Mouse (Mus musculus) heart, embryonic 13.5 days (tissue): Measurements from ENCODE around the gene Vmn1r46. TPM values are rescaled to one million over a fixed set of nuclear protein-coding genes. Genes with fewer than 3 reads are reported as not detected.
"Not testable (repeated sequence)": the region's sequence is repeated elsewhere in the genome, so short reads cannot be mapped to it uniquely, and the experiment has no call there.

Source experiments
- ATAC-seq: fragments of 200-750 bp; cut with Nextera tagmentation; 2 replicates; pipeline ENCODE4 v1.8.0; 2017; ENCODE audit warnings: moderate TSS enrichment; ENCODE audit not compliant: insufficient number of reproducible peaks, low FRiP score, low TSS enrichment; ENCODE audit errors: extremely low read depth
- H3K27ac ChIP-seq: fragments of 300-500 bp; sonication (generic); replicated peaks from 2 replicates; pipeline ENCODE4 v1.5.1; 2015; ENCODE audit warnings: moderate library complexity, mild to moderate bottlenecking, inconsistent platforms
- H3K27me3 ChIP-seq: fragments of 300-500 bp; sonication (generic); replicated peaks from 2 replicates; pipeline ENCODE4 v1.6.1; 2015; ENCODE audit warnings: mild to moderate bottlenecking, inconsistent platforms
- H3K36me3 ChIP-seq: fragments of 300-500 bp; sonication (generic); 2 replicates; pipeline ENCODE4 v1.6.1; 2015; ENCODE audit warnings: mild to moderate bottlenecking, inconsistent platforms
- H3K4me1 ChIP-seq: fragments of 300-500 bp; sonication (generic); 2 replicates; pipeline ENCODE4 v1.6.1; 2015; ENCODE audit warnings: inconsistent platforms
- H3K4me2 ChIP-seq: fragments of 300-500 bp; sonication (generic); 2 replicates; pipeline ENCODE4 v1.6.1; 2015; ENCODE audit warnings: inconsistent platforms, mild to moderate bottlenecking, moderate library complexity
- H3K4me3 ChIP-seq: fragments of 300-500 bp; sonication (generic); 2 replicates; pipeline ENCODE4 v1.5.1; 2015; ENCODE audit warnings: moderate library complexity, mild to moderate bottlenecking, inconsistent platforms
- H3K9ac ChIP-seq: fragments of 300-500 bp; sonication (generic); 2 replicates; pipeline ENCODE4 v1.6.1; 2015; ENCODE audit warnings: inconsistent platforms, mild to moderate bottlenecking, moderate library complexity
- H3K9me3 ChIP-seq: fragments of 300-500 bp; sonication (generic); 2 replicates; pipeline ENCODE4 v1.6.1; 2016; ENCODE audit warnings: inconsistent platforms
- WGBS: fragments of 180-500 bp; shearing (Covaris S2); methylation state at CpG from one replicate; pipeline ENCODE4 v1.1.7; 2015; ENCODE audit warnings: mixed read lengths; 5-methylcytosine and 5-hydroxymethylcytosine counted together
- polyA plus RNA-seq: library from polyadenylated mRNA; unstranded; fragments of >200 nt; fragmentation: Nextera tagmentation; extraction: Ambion mirVana; gene quantifications from 2 replicates; pipeline ENCODE4 v1.2.1, GENCODE M21; 2015

Gene Vmn1r46
- not detected in 2 replicates for polyA plus RNA-seq

- Histone ChIP-seq H3K4me2 (no peak within 1 kb of the TSS), H3K36me3 (no peaks in the 10 kb centered on the region), H3K9ac (no peak within 1 kb of the TSS), H3K4me1 (no peaks in the 10 kb centered on the region), H3K27ac (no peak within 1 kb of the TSS), H3K27me3 (no peaks in the 10 kb centered on the region), H3K9me3 (peaks cover 28% of the 10 kb centered on the region), H3K4me3 (no peak within 1 kb of the TSS)
- 50% methylated on average over 2 of the region's 2 CpGs for WGBS
- ATAC-seq: no peak
Observed at GRCm38 (mm10) chr6:89969013-89969412, at the start of gene Vmn1r46. Gene Vmn1r46 (plus strand): TSS chr6:89969313.

GRCm38 (mm10) chr6:89940498-89940897 lies 28.6 kb upstream of the Vmn1r46 start, which contains the start of gene Vmn1r45:
Gene Vmn1r45 (minus strand): TSS chr6:89940598.
- not testable (repeated sequence) for H3K27ac ChIP-seq, H3K27me3 ChIP-seq, H3K9ac ChIP-seq, H3K36me3 ChIP-seq, H3K4me3 ChIP-seq, H3K4me2 ChIP-seq, H3K9me3 ChIP-seq, ATAC-seq, H3K4me1 ChIP-seq
- WGBS: 69% methylated on average over 2 of the region's 2 CpGs

- Histone ChIP-seq H3K27ac (no peak overlapping the region), H3K4me2 (no peak overlapping the region)
- 61% methylated on average over 2 of the region's 2 CpGs for WGBS
Observed at GRCm38 (mm10) chr6:89940926-89941325, 28.2 kb upstream of the Vmn1r46 start.

GRCm38 (mm10) chr6:89953556-89953955 lies 15.6 kb upstream of the Vmn1r46 start:
- Histone ChIP-seq H3K4me3 (no peak overlapping the region), H3K4me2 (no peak overlapping the region), H3K4me1 (no peaks in the 10 kb centered on the region), H3K36me3 (no peaks in the 10 kb centered on the region), H3K27me3 (no peaks in the 10 kb centered on the region), H3K27ac (no peak overlapping the region), H3K9me3 (peaks cover 9% of the 10 kb centered on the region), H3K9ac (no peak overlapping the region)
- ATAC-seq: no peak
- 53% methylated on average over 2 of the region's 2 CpGs for WGBS

More at GRCm38 (mm10) chr6:89940926-89941325, 28.2 kb upstream of the Vmn1r46 start:
- no peaks in the 10 kb centered on the region for H3K4me1 ChIP-seq
- no peak overlapping the region for H3K9ac ChIP-seq
- no peak for ATAC-seq
- peaks cover 9% of the 10 kb centered on the region; the same call in 1 of the 2 replicates for H3K9me3 ChIP-seq
- no peak overlapping the region for H3K4me3 ChIP-seq
- H3K27me3 ChIP-seq: no peaks in the 10 kb centered on the region
- no peaks in the 10 kb centered on the region for H3K36me3 ChIP-seq

- no peak for ATAC-seq
Observed at GRCm38 (mm10) chr6:89966341-89966740, 2.8 kb upstream of the Vmn1r46 start.

GRCm38 (mm10) chr6:89985989-89986388 lies 16.9 kb downstream of the Vmn1r46 start:
- Histone ChIP-seq H3K9me3 (peaks cover 27% of the 10 kb centered on the region), H3K4me3 (no peak overlapping the region), H3K27me3 (no peaks in the 10 kb centered on the region), H3K36me3 (no peaks in the 10 kb centered on the region), H3K4me1 (no peaks in the 10 kb centered on the region), H3K9ac (no peak overlapping the region), H3K27ac (no peak overlapping the region), H3K4me2 (no peak overlapping the region)
- WGBS: 17% methylated on average over 1 of the region's 1 CpGs
- no peak for ATAC-seq

More at GRCm38 (mm10) chr6:89966341-89966740, 2.8 kb upstream of the Vmn1r46 start:
- H3K9ac ChIP-seq: no peak overlapping the region
- H3K9me3 ChIP-seq: peaks cover 27% of the 10 kb centered on the region
- H3K36me3 ChIP-seq: no peaks in the 10 kb centered on the region
- H3K4me2 ChIP-seq: no peak overlapping the region
- no peak overlapping the region for H3K4me3 ChIP-seq
- no peak overlapping the region for H3K27ac ChIP-seq
- H3K27me3 ChIP-seq: no peaks in the 10 kb centered on the region
- no peaks in the 10 kb centered on the region for H3K4me1 ChIP-seq

GRCm38 (mm10) chr6:90015847-90016246 lies 46.7 kb downstream of the Vmn1r46 start, which contains the start of gene Vmn1r47:
Gene Vmn1r47 (plus strand): TSS chr6:90016147.
- WGBS: 83% methylated on average over 1 of the region's 1 CpGs

More at GRCm38 (mm10) chr6:90015847-90016246, 46.7 kb downstream of the Vmn1r46 start, which contains the start of gene Vmn1r47:
- not testable (repeated sequence) for H3K4me3 ChIP-seq, H3K27ac ChIP-seq, H3K4me1 ChIP-seq, ATAC-seq, H3K9me3 ChIP-seq, H3K27me3 ChIP-seq, H3K4me2 ChIP-seq, H3K36me3 ChIP-seq, H3K9ac ChIP-seq

Other genes starting within 250 kb of the Vmn1r46 start
- gene Vmn1r41, start 228.5 kb upstream of the Vmn1r46 start, polyA plus RNA-seq: not detected in 2 replicates
- not detected in 2 replicates for gene Vmn1r42, start 92.9 kb upstream of the Vmn1r46 start, polyA plus RNA-seq
- gene Vmn1r43, start 92.9 kb upstream of the Vmn1r46 start, polyA plus RNA-seq: not detected in 2 replicates
- gene Vmn1r44, start 85.7 kb upstream of the Vmn1r46 start, polyA plus RNA-seq: not detected in 2 replicates
- gene Vmn1r45, start 28.7 kb upstream of the Vmn1r46 start, polyA plus RNA-seq: not detected in 2 replicates
- gene Vmn1r47, start 46.8 kb downstream of the Vmn1r46 start, polyA plus RNA-seq: not detected in 2 replicates
- gene Vmn1r48, start 67.5 kb downstream of the Vmn1r46 start, polyA plus RNA-seq: not detected in 2 replicates
- not detected in 2 replicates for gene Vmn1r49, start 109.2 kb downstream of the Vmn1r46 start, polyA plus RNA-seq
- not detected in 2 replicates for gene Vmn1r50, start 132.1 kb downstream of the Vmn1r46 start, polyA plus RNA-seq
- gene Vmn1r51, start 153.3 kb downstream of the Vmn1r46 start, polyA plus RNA-seq: not detected in 2 replicates
- gene Vmn1r52, start 205.5 kb downstream of the Vmn1r46 start, polyA plus RNA-seq: not detected in 2 replicates
- gene V1ra8, start 233.5 kb downstream of the Vmn1r46 start, polyA plus RNA-seq: not detected in 2 replicates